Mouse (Mus musculus): ENCODE measurements at regions not wholly inside any gene's neighbourhood (a gene's known extent, or its start where the extent isn't known, plus 50 kb on each side); places are given as distances from the start of the nearest gene placed in this dataset.

DNA sequence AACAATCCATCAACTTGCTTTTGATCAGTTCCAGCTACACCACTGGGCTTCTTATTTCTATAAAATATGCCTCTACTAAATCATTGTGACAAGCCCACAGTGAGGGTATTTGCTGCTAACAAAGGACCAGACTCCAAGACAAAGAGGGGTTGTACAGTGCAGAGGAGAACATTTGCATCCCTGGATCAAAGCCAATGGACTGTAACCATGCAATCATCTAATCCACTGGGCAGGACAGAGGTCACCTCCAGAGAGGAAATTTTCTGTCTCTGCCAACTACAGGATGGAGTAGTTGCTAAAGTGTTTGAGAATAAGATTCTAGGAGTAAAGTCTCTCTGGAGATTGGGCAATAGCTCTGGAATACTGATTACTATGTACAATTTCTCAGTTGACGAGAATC is 272.9 kb downstream of the Cox7c start:
- DNase-seq, result no peak

DNA sequence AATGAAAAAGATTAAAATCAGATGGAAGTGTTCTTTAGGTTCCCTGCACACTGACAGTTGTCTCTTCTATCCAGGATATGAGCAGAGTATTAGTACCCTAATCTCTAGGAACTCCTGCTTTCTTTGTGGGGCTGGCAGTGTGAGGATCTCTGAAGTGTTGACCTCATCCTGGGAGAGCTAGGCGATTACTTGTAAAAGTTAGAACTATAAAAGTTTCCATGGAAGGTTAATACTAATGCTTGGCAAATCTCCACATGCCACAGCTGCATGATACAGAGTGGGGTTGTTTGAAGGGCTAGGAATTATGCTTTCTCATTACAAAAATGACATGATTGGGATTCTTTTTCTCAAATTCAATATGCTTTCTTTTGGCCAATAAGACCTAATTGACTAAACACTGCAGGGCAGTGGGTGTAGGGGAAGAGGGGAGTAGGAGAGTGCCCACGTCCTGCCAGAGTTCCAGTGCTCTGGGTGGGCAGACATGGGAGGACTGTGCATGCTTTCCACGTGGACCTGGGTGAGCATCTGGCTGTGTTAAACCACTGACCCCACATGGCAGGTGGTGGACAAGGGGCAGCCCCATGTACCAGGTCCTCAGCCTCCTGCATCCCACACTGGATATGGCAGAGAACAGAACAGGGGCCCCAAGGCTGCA is 275.6 kb downstream of the Cox7c start:
- DNase-seq, result no peak

DNA sequence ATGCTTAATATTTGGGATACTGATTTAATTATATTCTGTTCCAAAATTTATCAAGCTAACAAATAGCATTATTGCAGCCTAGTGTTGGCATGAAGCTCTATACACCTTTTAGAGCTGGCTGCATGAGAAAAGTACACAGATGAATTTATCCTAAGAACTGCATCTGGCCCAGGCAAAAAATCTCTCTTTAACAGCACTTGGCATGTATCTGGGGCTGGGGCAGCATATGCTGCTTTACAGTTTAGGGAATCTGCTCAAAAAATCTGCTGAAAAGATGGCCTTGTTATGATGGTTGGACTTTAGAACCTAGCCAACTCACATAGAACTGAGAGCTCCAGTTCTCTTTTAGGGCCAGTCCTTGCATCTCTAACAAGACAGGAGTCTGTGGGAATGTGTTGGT is 276.2 kb downstream of the Cox7c start:
- DNase-seq, result peak; percentile 2

DNA sequence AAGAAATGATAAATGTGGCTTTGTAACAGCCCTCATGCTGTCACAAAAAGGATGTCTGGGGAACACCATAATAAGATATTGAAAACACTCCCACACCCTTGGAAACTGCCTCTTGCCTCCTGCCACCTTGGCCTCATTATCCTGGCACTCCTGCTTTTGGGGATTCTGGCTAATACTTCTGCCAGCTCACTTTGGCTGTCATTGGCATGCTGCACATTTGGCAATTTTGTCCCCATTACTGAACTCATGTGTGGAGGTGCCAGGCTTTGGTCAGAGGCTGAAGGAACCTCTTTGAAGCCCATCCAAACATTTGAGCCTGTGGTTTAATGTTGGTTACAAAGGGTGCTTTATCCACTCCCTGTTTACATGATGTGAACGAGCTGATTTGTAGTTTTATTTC is 278.2 kb downstream of the Cox7c start:
- no peak for DNase-seq

DNA sequence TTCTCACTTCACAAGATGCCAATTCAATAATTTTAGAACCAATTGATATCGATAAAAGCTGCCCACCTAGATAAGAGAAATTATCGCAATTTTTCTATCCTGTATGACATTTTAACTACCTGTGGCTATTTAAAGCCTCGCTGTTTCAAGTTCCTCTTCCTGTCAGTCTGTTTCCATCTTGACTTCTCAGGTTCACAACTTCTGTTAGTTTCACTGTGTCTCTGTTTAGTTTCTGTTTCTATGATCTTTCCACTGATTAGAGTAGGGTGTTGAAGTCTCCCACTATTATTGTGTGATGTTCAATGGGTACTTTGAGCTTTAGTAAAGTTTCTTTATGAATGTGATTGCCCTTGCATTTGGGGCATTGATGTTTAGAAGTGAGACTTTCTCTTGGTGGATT is 322.1 kb downstream of the Cox7c start:
- DNase-seq, result no peak

DNA sequence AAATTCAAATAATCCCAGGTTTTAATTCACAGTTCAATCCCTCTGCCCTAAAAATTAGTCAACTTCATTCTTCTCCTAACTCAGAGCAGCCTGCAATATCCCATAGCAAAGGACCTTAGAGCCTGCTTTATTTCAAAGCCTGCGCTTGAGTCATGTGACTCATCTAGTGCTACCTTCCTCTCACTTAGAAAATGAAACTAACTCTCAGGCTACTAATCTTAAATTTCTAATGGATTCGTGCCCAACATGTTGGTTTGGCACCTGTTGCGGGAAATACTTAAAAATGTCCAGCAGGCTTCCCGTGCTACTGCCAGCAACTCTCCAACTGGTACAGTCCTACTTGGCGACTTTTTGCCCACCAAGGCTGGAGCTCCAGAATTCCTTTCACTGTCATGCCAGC is 322.6 kb downstream of the Cox7c start:
- no peak for DNase-seq

DNA sequence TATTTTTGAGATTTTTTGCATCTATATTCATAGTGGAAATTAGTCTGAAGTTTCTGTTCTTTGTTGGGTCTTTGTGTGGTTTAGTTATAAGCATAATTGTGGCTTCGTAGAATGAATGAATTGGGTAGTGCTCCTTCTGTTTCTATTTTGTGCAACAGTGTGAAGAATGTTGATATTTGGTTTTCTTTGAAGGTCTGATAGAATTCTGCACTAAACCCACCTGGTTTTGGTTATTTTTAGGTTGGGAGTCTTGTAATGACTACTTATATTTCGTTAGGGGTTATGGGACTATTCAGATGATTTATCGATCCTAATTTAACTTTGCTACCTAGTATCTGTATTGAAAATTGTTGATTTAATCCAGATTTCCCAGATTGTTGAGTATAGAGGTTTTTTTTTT is 326.4 kb downstream of the Cox7c start:
- no peak for DNase-seq

DNA sequence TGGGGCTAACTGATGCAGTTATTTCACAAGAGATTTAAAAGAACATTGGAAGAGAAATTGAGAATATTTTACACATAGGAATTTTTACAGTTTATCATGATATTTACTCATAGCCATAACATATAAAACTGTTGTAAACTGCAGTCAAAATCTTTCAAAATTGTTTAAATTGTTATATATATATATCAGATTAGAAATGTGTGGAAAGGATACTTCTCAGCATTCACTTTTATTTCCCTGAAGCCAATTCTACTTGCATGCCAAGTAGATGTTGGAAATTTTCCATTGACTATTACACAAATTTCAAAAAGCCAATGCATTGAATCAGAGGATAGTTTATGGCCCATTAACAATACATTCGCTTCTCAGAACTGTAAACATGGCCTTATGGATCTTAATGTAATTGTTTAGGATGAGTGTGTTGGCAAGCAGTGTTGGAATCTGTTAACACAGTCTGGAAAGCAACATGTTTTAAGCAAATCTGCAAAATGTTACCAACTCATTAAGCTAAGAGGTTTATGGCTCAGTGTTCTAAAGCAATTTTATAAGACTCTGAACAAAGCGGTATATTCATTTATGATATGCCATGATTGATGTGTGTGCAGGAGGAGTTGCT is 330.7 kb downstream of the Cox7c start:
- DNase-seq, result no peak

DNA sequence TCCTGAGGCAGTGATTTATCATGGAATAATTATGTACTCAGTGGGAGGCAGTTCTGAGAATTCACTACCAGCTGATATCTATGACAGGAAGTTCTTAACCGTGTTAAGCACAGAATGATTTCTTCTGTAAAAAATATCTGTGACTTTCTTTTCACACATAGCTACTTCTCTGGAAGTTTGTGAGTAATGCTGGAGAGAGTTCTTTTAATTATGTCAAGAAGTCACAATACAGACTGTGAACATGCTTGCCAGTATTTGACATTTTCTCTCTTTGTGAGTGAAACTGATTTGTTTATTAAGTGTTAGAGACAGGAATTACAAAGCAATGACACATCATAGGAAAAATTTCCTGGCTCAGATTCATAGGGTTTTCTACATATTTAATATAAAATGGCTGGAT is 354.3 kb downstream of the Cox7c start:
- no peak for DNase-seq

All from right cerebral cortex, adult 18-20 months (tissue).